Mouse (Mus musculus) left cerebral cortex, adult 2 months (tissue): ENCODE measurements at regions not wholly inside any gene's neighbourhood (a gene's known extent, or its start where the extent isn't known, plus 50 kb on each side); places are given as distances from the start of the nearest gene placed in this dataset.
"Not testable (repeated sequence)": the region's sequence is repeated elsewhere in the genome, so short reads cannot be mapped to it uniquely, and the experiment has no call there.

Source experiments
- DNase-seq, 2 experiments: peaks; one replicate each; pipeline ENCODE4 v3.0.0; 2021 to 2022; ENCODE audit warnings: low spot score in 2 of 2, mixed read lengths in 1 of 2; ENCODE audit errors: extremely low spot score in 1 of 2
- H3K27ac ChIP-seq: fragments of 200-600 bp; 2 replicates; pipeline ENCODE4 v1.8.1; 2022
- H3K4me3 ChIP-seq: fragments of 200-600 bp; 2 replicates; pipeline ENCODE4 v1.8.1; 2022
- CTCF ChIP-seq: fragments of 200-600 bp; IDR thresholded peaks from 2 replicates; pipeline ENCODE4 v1.8.1; 2022; ENCODE audit warnings: antibody characterized with exemption, mild to moderate bottlenecking, moderate library complexity
- intact Hi-C: fragments of 180-260 bp; cut with DNase I; formaldehyde crosslinking; loops from one replicate; pipeline ENCODE4 v1.15.1; 2025

GRCm38 (mm10) chr1:157622156-157622555 lies 115.6 kb downstream of the Sec16b start:
- H3K27ac ChIP-seq, H3K4me3 ChIP-seq, DNase-seq, intact Hi-C loops: not testable (repeated sequence)

- no peak overlapping the region for H3K27ac ChIP-seq
- intact Hi-C loops = no loop called here
- no peak overlapping the region for H3K4me3 ChIP-seq
- DNase-seq = no peak
- TF ChIP-seq CTCF = no peak
Measured at GRCm38 (mm10) chr1:157632586-157632985, 126.1 kb downstream of the Sec16b start.

- H3K4me3 ChIP-seq = no peak overlapping the region
- TF ChIP-seq CTCF = no peak
- DNase-seq = no peak
- H3K27ac ChIP-seq = no peak overlapping the region
- intact Hi-C loops = no loop called here
Measured at GRCm38 (mm10) chr1:157633470-157633869, 126.9 kb downstream of the Sec16b start.

- no peak for TF ChIP-seq CTCF
- H3K4me3 ChIP-seq = no peak overlapping the region
- intact Hi-C loops = loop anchor here (5.0 kb wide), 1 partner anchor 63 kb away; no protein-coding TSS in a partner anchor
- H3K27ac ChIP-seq = no peak overlapping the region
- DNase-seq = no peak
Measured at GRCm38 (mm10) chr1:157635776-157636175, 129.2 kb downstream of the Sec16b start.

GRCm38 (mm10) chr1:157643524-157643923 lies 137.0 kb downstream of the Sec16b start:
- no peak overlapping the region for H3K4me3 ChIP-seq
- DNase-seq = no peak
- no peak overlapping the region for H3K27ac ChIP-seq
- no peak for TF ChIP-seq CTCF
- intact Hi-C loops = no loop called here

GRCm38 (mm10) chr1:157645682-157646421 lies 139.3 kb downstream of the Sec16b start:
- no peak overlapping the region for H3K4me3 ChIP-seq
- intact Hi-C loops = no loop called here
- no peak overlapping the region for H3K27ac ChIP-seq
- no peak for TF ChIP-seq CTCF
- DNase-seq = no peak

GRCm38 (mm10) chr1:157655446-157655845 lies 148.9 kb downstream of the Sec16b start:
- Histone ChIP-seq H3K27ac (peak overlapping the region; percentile 42), H3K4me3 (no peak overlapping the region)
- intact Hi-C loops = loop anchor here (1.0 to 10.0 kb wide), 3 partner anchors 99 to 857 kb away; no protein-coding TSS in a partner anchor
- TF ChIP-seq CTCF = no peak
- DNase-seq = peak; percentile 19 to 24

- Histone ChIP-seq H3K4me3 (no peak overlapping the region), H3K27ac (no peak overlapping the region; the same call in 1 of the 2 replicates)
- DNase-seq = peak in 1 of 2 experiments; percentile 20
- intact Hi-C loops = no loop called here
- no peak for TF ChIP-seq CTCF
Measured at GRCm38 (mm10) chr1:157669626-157670025, 163.1 kb downstream of the Sec16b start.

- Histone ChIP-seq H3K27ac (no peak overlapping the region), H3K4me3 (no peak overlapping the region)
- intact Hi-C loops = no loop called here
- no peak for TF ChIP-seq CTCF
- DNase-seq = no peak
Measured at GRCm38 (mm10) chr1:157684356-157684755, 177.8 kb downstream of the Sec16b start.

- no peak for TF ChIP-seq CTCF
- DNase-seq = no peak
- Histone ChIP-seq H3K27ac (no peak overlapping the region), H3K4me3 (no peak overlapping the region)
- intact Hi-C loops = no loop called here
Measured at GRCm38 (mm10) chr1:157695198-157695597, 188.7 kb downstream of the Sec16b start.

GRCm38 (mm10) chr1:157703639-157704038 lies 197.1 kb downstream of the Sec16b start:
- Histone ChIP-seq H3K27ac (no peak overlapping the region), H3K4me3 (no peak overlapping the region)
- no peak for DNase-seq
- no peak for TF ChIP-seq CTCF
- intact Hi-C loops = no loop called here

GRCm38 (mm10) chr1:157705364-157705763 lies 198.8 kb downstream of the Sec16b start:
- intact Hi-C loops = no loop called here
- H3K4me3 ChIP-seq = no peak overlapping the region
- DNase-seq = no peak
- no peak for TF ChIP-seq CTCF
- no peak overlapping the region for H3K27ac ChIP-seq

GRCm38 (mm10) chr1:157707256-157707655 lies 200.7 kb downstream of the Sec16b start:
- no peak for DNase-seq
- intact Hi-C loops = no loop called here
- TF ChIP-seq CTCF = no peak

More at GRCm38 (mm10) chr1:157707256-157707655, 200.7 kb downstream of the Sec16b start:
- Histone ChIP-seq H3K27ac (no peak overlapping the region), H3K4me3 (no peak overlapping the region)
